Mouse (Mus musculus) mouse embryonic stem cell (cell line): ENCODE results near the gene Bsnd.

Experiments
- in situ Hi-C, 2 experiments: fragments of 300-500 bp; cut with MboI; formaldehyde crosslinking; loops; 1 replicate in 1 of 2; 3 replicates in 1 of 2; pipeline ENCODE4 v1.14.3; 2019 to 2020; ENCODE audit warnings: low sequenced_read_pairs in 2 of 2, low pct_unique_long_range_greater_than_20kb in 1 of 2, mixed read lengths in 1 of 2; ENCODE audit not compliant: unreplicated experiment in 1 of 2

The Bsnd gene

DNA sequence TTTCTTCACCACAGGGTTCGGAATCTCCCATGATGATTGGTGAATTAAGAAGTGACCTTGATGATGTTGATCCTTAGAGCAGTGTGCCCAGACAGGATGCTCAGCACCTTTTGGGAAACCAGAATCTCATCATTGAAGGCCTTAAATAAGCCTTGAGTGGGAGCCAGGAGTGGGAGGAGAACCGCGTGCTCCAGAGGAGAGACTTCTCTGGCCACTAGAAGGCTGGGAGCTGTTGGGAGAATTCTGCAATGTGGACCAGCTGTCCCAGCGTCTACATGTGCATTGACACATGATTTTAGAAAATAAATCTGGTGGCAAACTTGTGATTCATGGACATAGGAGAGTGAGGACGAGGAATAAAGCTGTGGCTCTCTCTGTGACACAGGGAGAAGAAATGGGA, 53.3 kb downstream of the Bsnd start:
- in situ Hi-C loops: no loop called here

DNA sequence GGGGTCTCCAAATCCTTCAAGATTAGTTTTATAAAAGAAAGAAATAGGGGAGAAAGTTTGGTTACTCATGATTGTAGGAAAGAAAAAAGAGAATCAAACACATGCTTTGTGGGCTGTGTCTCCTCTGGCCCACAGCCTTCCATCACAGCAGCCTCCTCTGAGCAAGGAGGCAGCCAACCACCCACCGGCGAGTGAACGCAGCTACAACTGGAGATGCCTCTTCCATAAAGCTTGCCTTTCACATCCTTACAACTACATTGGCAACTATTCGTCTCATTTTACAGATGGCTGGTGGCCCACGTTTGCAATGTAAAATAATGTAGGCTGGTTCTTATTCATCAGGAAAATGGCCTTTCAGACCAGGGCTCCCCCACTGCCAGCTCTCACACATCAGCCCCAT, 54.9 kb downstream of the Bsnd start:
- in situ Hi-C loops: no loop called here

DNA sequence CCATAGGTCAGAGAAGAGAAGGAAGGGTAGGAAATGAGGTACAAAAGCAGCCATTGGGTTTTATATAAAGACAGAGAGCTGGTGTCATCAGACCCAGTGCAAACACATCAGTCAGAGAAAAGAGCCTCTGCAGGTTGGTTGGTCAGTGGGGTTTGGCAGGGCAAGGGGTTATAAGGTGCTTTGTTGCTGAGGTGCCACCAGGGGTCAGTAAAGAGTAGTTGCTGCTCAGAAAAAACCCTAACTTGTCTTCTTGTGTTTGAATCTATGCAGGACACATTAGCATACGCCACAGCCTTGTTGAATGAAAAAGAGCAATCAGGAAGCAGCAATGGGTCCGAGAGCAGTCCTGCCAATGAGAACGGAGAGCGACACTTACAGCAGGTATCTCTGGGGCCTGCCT, 55.6 kb downstream of the Bsnd start:
- in situ Hi-C loops: no loop called here

DNA sequence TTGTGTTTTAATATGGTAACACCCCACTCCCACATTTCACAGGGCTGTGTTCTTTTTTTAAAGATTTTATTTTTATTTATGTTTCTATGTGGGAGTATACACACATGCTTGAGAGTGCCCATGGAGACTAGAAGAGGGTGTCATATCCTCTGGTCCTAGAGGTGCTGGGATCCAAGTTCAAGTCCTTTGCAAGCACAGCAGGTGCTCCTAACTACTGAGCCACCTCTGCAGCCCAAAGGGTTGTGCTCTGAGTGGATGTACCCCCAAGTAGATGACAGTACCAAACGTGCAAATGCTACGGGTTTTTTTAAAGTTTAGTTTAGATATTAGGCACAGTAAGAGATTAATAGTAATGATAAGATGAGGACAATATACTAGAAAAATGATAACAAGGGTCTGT, 56.7 kb downstream of the Bsnd start:
- in situ Hi-C loops: no loop called here
